Mouse (Mus musculus) 416B (cell line): ENCODE measurements around the gene Stoml3.

Source experiments
- DNase-seq: peaks from one replicate; pipeline ENCODE4 v3.0.0; 2011; ENCODE audit warnings: low read depth

The Stoml3 gene

GRCm38 (mm10) chr3:53478419-53479046 lies 9.9 kb upstream of the Stoml3 start:
- no peak for DNase-seq

GRCm38 (mm10) chr3:53483414-53484059 lies 4.9 kb upstream of the Stoml3 start:
- peak; percentile 17 for DNase-seq

GRCm38 (mm10) chr3:53486561-53486960 lies 1.9 kb upstream of the Stoml3 start:
- DNase-seq: no peak

- no peak for DNase-seq
These were observed 1.4 kb upstream of the Stoml3 start for GRCm38 (mm10) chr3:53486996-53487576.

- DNase-seq: no peak
These were observed 10.0 kb downstream of the Stoml3 start for GRCm38 (mm10) chr3:53498351-53498905.

- peak; percentile 62 for DNase-seq
These were observed 14.0 kb downstream of the Stoml3 start for GRCm38 (mm10) chr3:53502428-53502827.

- no peak for DNase-seq
These were observed 24.6 kb downstream of the Stoml3 start for GRCm38 (mm10) chr3:53513096-53513495.

- DNase-seq: no peak
These were observed 26.0 kb downstream of the Stoml3 start for GRCm38 (mm10) chr3:53514221-53515065.

- DNase-seq: no peak
These were observed 34.3 kb downstream of the Stoml3 start for GRCm38 (mm10) chr3:53522794-53523193.

GRCm38 (mm10) chr3:53525737-53526136 lies 37.3 kb downstream of the Stoml3 start:
- peak; percentile 8 for DNase-seq

GRCm38 (mm10) chr3:53530305-53530704 lies 41.9 kb downstream of the Stoml3 start:
- no peak for DNase-seq

- no peak for DNase-seq
These were observed 43.6 kb downstream of the Stoml3 start for GRCm38 (mm10) chr3:53532091-53532490.

- DNase-seq: no peak
These were observed 64.2 kb downstream of the Stoml3 start for GRCm38 (mm10) chr3:53552691-53553090.

GRCm38 (mm10) chr3:53555031-53555952 lies 66.8 kb downstream of the Stoml3 start:
- no peak for DNase-seq

GRCm38 (mm10) chr3:53557388-53558214 lies 69.1 kb downstream of the Stoml3 start:
- DNase-seq: no peak
